Mouse (Mus musculus) lung, postnatal 25 days (tissue): Measurements from ENCODE around the gene Prss37.
A peak's percentile ranks its signal among the peaks of the same experiment; 100 is the strongest.

Source experiments
- DNase-seq: peaks from one replicate; pipeline ENCODE4 v3.0.0; 2022; ENCODE audit warnings: low spot score

Prss37 gene

GRCm38 (mm10) chr6:40519408-40519807, at the start of gene Prss37:
Gene Prss37 (minus strand): TSS chr6:40519508.
- DNase-seq = no peak

- DNase-seq = no peak
Observed at GRCm38 (mm10) chr6:40554950-40555349, 35.6 kb upstream of the Prss37 start, which contains the start of gene Olfr461. Gene Olfr461 (minus strand): TSS chr6:40555050.

- DNase-seq = no peak
Observed at GRCm38 (mm10) chr6:40544690-40545089, 25.4 kb upstream of the Prss37 start.

GRCm38 (mm10) chr6:40493229-40493628, 26.1 kb downstream of the Prss37 start, which contains the start of gene Tas2r108:
Gene Tas2r108 (plus strand): TSS chr6:40493529.
- DNase-seq = no peak

GRCm38 (mm10) chr6:40490933-40491332, 28.4 kb downstream of the Prss37 start, which contains the start of gene Tas2r137:
Gene Tas2r137 (plus strand): TSS chr6:40491233.
- no peak for DNase-seq

- no peak for DNase-seq
Observed at GRCm38 (mm10) chr6:40482318-40482717, 37.0 kb downstream of the Prss37 start.

GRCm38 (mm10) chr6:40479705-40480104, 39.6 kb downstream of the Prss37 start:
- no peak for DNase-seq

- DNase-seq = no peak
Observed at GRCm38 (mm10) chr6:40476132-40476531, 43.2 kb downstream of the Prss37 start.

GRCm38 (mm10) chr6:40471720-40472010, 47.6 kb downstream of the Prss37 start:
- no peak for DNase-seq

- DNase-seq = peak; percentile 94
Observed at GRCm38 (mm10) chr6:40470916-40471719, 48.2 kb downstream of the Prss37 start, which contains the start of gene Ssbp1. Gene Ssbp1 (plus strand): TSS chr6:40471352.

GRCm38 (mm10) chr6:40465710-40466109, 53.6 kb downstream of the Prss37 start:
- DNase-seq = no peak
